Mouse (Mus musculus): Measurements from ENCODE around the gene Tfg. TPM values are rescaled to one million over a fixed set of nuclear protein-coding genes. Genes with fewer than 3 reads are reported as not detected.

Tfg gene
- polyA plus RNA-seq, 1 experiment from 2014 or later = 163 TPM

- Histone ChIP-seq H3K4me1 (no peaks in the 10 kb centered on the region), H3K4me3 (no peak overlapping the region), H3K9me3 (replicated peaks) (no peaks in the 10 kb centered on the region), H3K4me2 (replicated peaks) (no peak overlapping the region), H3K27ac (no peak overlapping the region), H3K36me3 (peaks cover 48% of the 10 kb centered on the region), H3K27me3 (no peaks in the 10 kb centered on the region), H3K9ac (no peak overlapping the region)
- ATAC-seq (ENCODE audit: low FRiP score) = no peak
- WGBS = 94% methylated on average over 5 of the region's 5 CpGs
Observed at GRCm38 (mm10) chr16:56686747-56687146, 30.5 kb downstream of the Tfg start.

DNA sequence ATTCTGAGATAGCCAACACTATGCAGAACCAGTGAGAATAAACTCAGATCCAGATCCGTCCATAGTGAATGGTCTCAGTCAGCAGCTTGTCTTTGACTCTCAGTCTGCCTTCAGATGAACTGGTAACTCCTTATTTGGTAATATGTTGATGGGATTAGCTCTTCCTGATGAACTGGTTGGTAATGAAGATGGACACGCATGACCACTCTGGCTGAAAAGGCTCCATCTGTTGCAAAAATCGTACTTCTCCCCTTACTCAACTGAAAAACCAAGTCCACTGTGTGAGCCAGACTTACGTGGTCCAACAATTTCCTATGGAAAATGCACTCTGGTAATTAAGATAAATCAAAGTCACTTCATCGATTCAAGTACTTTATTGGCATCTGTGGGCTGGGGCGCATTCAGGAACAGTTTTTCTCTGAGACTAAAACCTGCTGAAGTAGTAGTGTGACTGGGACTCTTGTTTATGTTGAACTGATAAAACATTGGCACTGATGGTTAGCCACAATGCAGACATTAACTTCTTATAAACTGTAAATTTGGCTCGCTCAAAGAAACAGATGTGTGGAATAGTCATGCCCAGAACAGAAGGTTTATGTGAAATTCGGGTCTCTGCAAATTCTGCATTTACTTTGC, 36.1 kb downstream of the Tfg start:
- peak; percentile 38; the same call in 1 of the 2 replicates for ATAC-seq (ENCODE audit: low FRiP score)
- no peaks in the 10 kb centered on the region for H3K9me3 ChIP-seq (replicated peaks)
- WGBS = 82% methylated on average over 8 of the region's 8 CpGs

GRCm38 (mm10) chr16:56677146-56677545, 40.1 kb downstream of the Tfg start:
- no peak overlapping the region for H3K4me3 ChIP-seq
- WGBS = 80% methylated on average over 4 of the region's 4 CpGs
- H3K9ac ChIP-seq = no peak overlapping the region
- H3K27ac ChIP-seq = no peak overlapping the region
- H3K4me1 ChIP-seq = no peaks in the 10 kb centered on the region
- H3K27me3 ChIP-seq = no peaks in the 10 kb centered on the region
- H3K9me3 ChIP-seq (replicated peaks) = no peaks in the 10 kb centered on the region
- H3K4me2 ChIP-seq (replicated peaks) = no peak overlapping the region
- H3K36me3 ChIP-seq = no peaks in the 10 kb centered on the region
- ATAC-seq (ENCODE audit: low FRiP score) = no peak

More for the DNA sequence above, 36.1 kb downstream of the Tfg start:
- H3K27ac ChIP-seq = no peak overlapping the region
- H3K36me3 ChIP-seq = peaks cover 23% of the 10 kb centered on the region
- H3K9ac ChIP-seq = no peak overlapping the region
- H3K4me2 ChIP-seq (replicated peaks) = no peak overlapping the region
- no peaks in the 10 kb centered on the region for H3K27me3 ChIP-seq
- H3K4me3 ChIP-seq = no peak overlapping the region
- no peaks in the 10 kb centered on the region for H3K4me1 ChIP-seq

GRCm38 (mm10) chr16:56673420-56673819, 43.8 kb downstream of the Tfg start:
- no peak overlapping the region for H3K9ac ChIP-seq

GRCm38 (mm10) chr16:56670941-56671340, 46.3 kb downstream of the Tfg start:
- Histone ChIP-seq H3K27me3 (no peaks in the 10 kb centered on the region), H3K9me3 (replicated peaks) (no peaks in the 10 kb centered on the region), H3K36me3 (no peaks in the 10 kb centered on the region), H3K4me2 (replicated peaks) (no peak overlapping the region), H3K9ac (no peak overlapping the region), H3K27ac (no peak overlapping the region), H3K4me3 (no peak overlapping the region), H3K4me1 (no peaks in the 10 kb centered on the region)
- no peak for ATAC-seq (ENCODE audit: low FRiP score)
- WGBS = 79% methylated on average over 8 of the region's 8 CpGs

More at GRCm38 (mm10) chr16:56673420-56673819, 43.8 kb downstream of the Tfg start:
- no peak for ATAC-seq (ENCODE audit: low FRiP score)
- H3K4me2 ChIP-seq (replicated peaks) = no peak overlapping the region
- H3K36me3 ChIP-seq = no peaks in the 10 kb centered on the region
- no peak overlapping the region for H3K4me3 ChIP-seq
- H3K9me3 ChIP-seq (replicated peaks) = no peaks in the 10 kb centered on the region
- H3K27ac ChIP-seq = no peak overlapping the region
- H3K27me3 ChIP-seq = no peaks in the 10 kb centered on the region
- WGBS = 91% methylated on average over 2 of the region's 2 CpGs
- H3K4me1 ChIP-seq = no peaks in the 10 kb centered on the region

DNA sequence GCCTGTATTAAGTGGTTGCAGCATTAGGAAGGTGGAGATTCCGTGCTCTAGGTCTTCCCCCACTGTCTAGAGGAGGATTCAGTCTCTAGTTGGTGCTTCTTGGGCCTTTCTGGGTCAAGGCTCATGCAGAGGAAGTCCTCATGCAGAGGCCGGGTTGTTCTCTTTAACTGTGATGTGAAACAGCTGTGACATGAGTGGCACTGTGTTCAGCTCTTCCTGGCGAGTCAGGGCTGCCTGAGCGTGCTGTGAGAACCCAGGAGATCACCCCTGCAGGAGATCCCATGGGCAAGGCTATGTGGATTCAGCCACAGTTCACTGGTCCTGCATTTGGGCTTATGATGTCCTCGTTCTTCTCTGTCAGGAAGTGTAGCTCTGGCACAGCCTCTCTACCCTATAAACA, 47.7 kb downstream of the Tfg start:
- no peaks in the 10 kb centered on the region for H3K4me1 ChIP-seq
- no peak overlapping the region for H3K27ac ChIP-seq
- H3K36me3 ChIP-seq = no peaks in the 10 kb centered on the region
- WGBS = 74% methylated on average over 5 of the region's 5 CpGs
- H3K4me3 ChIP-seq = no peak overlapping the region
- no peaks in the 10 kb centered on the region for H3K9me3 ChIP-seq (replicated peaks)
- no peak overlapping the region for H3K9ac ChIP-seq
- no peaks in the 10 kb centered on the region for H3K27me3 ChIP-seq
- no peak overlapping the region for H3K4me2 ChIP-seq (replicated peaks)
- ATAC-seq (ENCODE audit: low FRiP score) = no peak

- Histone ChIP-seq H3K9ac (no peak overlapping the region), H3K27me3 (no peaks in the 10 kb centered on the region), H3K4me1 (no peaks in the 10 kb centered on the region), H3K9me3 (replicated peaks) (no peaks in the 10 kb centered on the region), H3K27ac (no peak overlapping the region), H3K36me3 (no peaks in the 10 kb centered on the region), H3K4me2 (replicated peaks) (no peak overlapping the region), H3K4me3 (no peak overlapping the region)
- no peak for ATAC-seq (ENCODE audit: low FRiP score)
Observed at GRCm38 (mm10) chr16:56658866-56659265, 58.4 kb downstream of the Tfg start.

DNA sequence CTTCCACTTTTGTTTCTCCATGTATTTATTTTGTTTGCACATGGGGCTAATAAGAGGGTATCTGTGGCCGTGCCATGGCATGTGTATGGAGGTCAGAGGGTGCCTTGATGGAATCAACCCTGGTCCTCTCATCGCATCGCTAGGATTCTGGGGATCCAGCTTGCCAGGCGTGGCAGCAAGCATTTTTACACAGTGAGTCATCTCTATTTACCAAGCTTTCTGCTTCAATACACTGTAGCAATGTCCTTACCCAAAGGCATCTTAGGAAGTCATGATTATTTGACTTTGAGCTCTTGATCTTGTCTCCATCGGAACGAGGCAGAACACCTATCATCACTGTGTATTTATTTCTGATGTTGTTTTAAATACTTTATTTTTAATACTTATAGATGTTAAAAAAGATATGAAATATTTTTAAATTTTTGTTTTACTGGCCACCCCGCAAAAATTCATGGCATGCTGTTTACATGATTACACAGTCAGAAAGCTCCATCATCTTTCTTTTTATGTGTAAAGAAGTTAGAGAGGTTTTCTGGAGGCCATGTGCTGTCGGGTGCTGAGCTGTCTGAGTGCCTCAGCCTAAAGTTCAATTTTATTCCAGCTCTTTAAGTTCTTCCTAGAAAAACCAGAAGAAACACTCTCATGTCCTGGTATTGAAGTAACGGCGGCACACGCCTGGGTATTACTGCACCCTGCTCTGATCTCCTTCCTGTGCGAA, 61.9 kb downstream of the Tfg start:
- WGBS = 90% methylated on average over 12 of the region's 12 CpGs
- H3K27ac ChIP-seq = no peak overlapping the region
- no peaks in the 10 kb centered on the region for H3K36me3 ChIP-seq
- no peak overlapping the region for H3K4me2 ChIP-seq (replicated peaks)
- no peak overlapping the region for H3K9ac ChIP-seq
- H3K4me1 ChIP-seq = no peaks in the 10 kb centered on the region
- ATAC-seq (ENCODE audit: low FRiP score) = no peak
- H3K9me3 ChIP-seq (replicated peaks) = no peaks in the 10 kb centered on the region
- H3K4me3 ChIP-seq = no peak overlapping the region
- no peaks in the 10 kb centered on the region for H3K27me3 ChIP-seq

- Histone ChIP-seq H3K4me3 (no peak overlapping the region), H3K4me2 (replicated peaks) (no peak overlapping the region), H3K9me3 (replicated peaks) (no peaks in the 10 kb centered on the region), H3K4me1 (no peaks in the 10 kb centered on the region), H3K27ac (no peak overlapping the region), H3K36me3 (no peaks in the 10 kb centered on the region), H3K27me3 (no peaks in the 10 kb centered on the region), H3K9ac (no peak overlapping the region)
- ATAC-seq (ENCODE audit: low FRiP score) = no peak
- WGBS = 60% methylated on average over 7 of the region's 7 CpGs
Observed at GRCm38 (mm10) chr16:56646382-56647172, 70.7 kb downstream of the Tfg start.

GRCm38 (mm10) chr16:56645251-56645650, 72.0 kb downstream of the Tfg start:
- no peaks in the 10 kb centered on the region for H3K27me3 ChIP-seq
- no peak overlapping the region for H3K9ac ChIP-seq
- H3K36me3 ChIP-seq = no peaks in the 10 kb centered on the region
- no peaks in the 10 kb centered on the region for H3K4me1 ChIP-seq
- WGBS = 46% methylated on average over 2 of the region's 2 CpGs
- no peaks in the 10 kb centered on the region for H3K9me3 ChIP-seq (replicated peaks)
- ATAC-seq (ENCODE audit: low FRiP score) = no peak
- H3K27ac ChIP-seq = no peak overlapping the region
- no peak overlapping the region for H3K4me3 ChIP-seq
- no peak overlapping the region for H3K4me2 ChIP-seq (replicated peaks)
